Mouse (Mus musculus) midbrain, embryonic 16.5 days (tissue): Measurements from ENCODE around the gene Gm20458. TPM values are rescaled to one million over a fixed set of nuclear protein-coding genes. Genes with fewer than 3 reads are reported as not detected.

Experiments used
- ATAC-seq: fragments of 200-750 bp; cut with Nextera tagmentation; 2 replicates; pipeline ENCODE4 v1.8.0; 2017; ENCODE audit warnings: moderate TSS enrichment
- H3K27ac ChIP-seq: fragments of 300-500 bp; sonication (generic); 2 replicates; pipeline ENCODE4 v1.5.1; 2014; ENCODE audit warnings: mild to moderate bottlenecking, low read length, mixed read lengths
- H3K27me3 ChIP-seq: fragments of 300-500 bp; sonication (generic); 2 replicates; pipeline ENCODE4 v1.6.1; 2014; ENCODE audit warnings: low read depth, low read length, mixed read lengths; ENCODE audit not compliant: control insufficient read depth, insufficient read depth
- H3K36me3 ChIP-seq: fragments of 300-500 bp; sonication (generic); 2 replicates; pipeline ENCODE4 v1.6.1; 2014; ENCODE audit warnings: mild to moderate bottlenecking, low read length, moderate library complexity, mixed read lengths; ENCODE audit not compliant: control insufficient read depth, insufficient read depth
- H3K4me1 ChIP-seq: fragments of 300-500 bp; sonication (generic); 2 replicates; pipeline ENCODE4 v1.6.1; 2014; ENCODE audit warnings: mild to moderate bottlenecking, low read length, mixed read lengths; ENCODE audit not compliant: control insufficient read depth, insufficient read depth
- H3K4me2 ChIP-seq: fragments of 300-500 bp; sonication (generic); 2 replicates; pipeline ENCODE4 v1.6.1; 2014; ENCODE audit warnings: mild to moderate bottlenecking, low read length, mixed read lengths
- H3K4me3 ChIP-seq: fragments of 300-500 bp; sonication (generic); 2 replicates; pipeline ENCODE4 v1.5.1; 2014; ENCODE audit warnings: low read depth, mild to moderate bottlenecking, low read length, moderate library complexity, mixed read lengths
- H3K9ac ChIP-seq: fragments of 300-500 bp; sonication (generic); 2 replicates; pipeline ENCODE4 v1.6.1; 2014; ENCODE audit warnings: low read depth, low read length, mixed read lengths
- H3K9me3 ChIP-seq: fragments of 300-500 bp; sonication (generic); replicated peaks from 2 replicates; pipeline ENCODE4 v1.6.1; 2014; ENCODE audit warnings: mild to moderate bottlenecking, low read length, mixed read lengths; ENCODE audit not compliant: control insufficient read depth, poor library complexity, severe bottlenecking
- WGBS: fragments of 180-500 bp; shearing (Covaris S2); extraction: QIAGEN DNeasy Blood & Tissue Kit; methylation state at CpG from one replicate; pipeline ENCODE4 v1.1.7; 2014; 5-methylcytosine and 5-hydroxymethylcytosine counted together
- polyA plus RNA-seq: library from polyadenylated mRNA; unstranded; fragments of >200 nt; fragmentation: Nextera tagmentation; extraction: Ambion mirVana; gene quantifications from 2 replicates; pipeline ENCODE4 v1.2.1, GENCODE M21; 2015

Gm20458 gene
- polyA plus RNA-seq, 1 experiment from 2014 or later = 7.5 TPM

GRCm38 (mm10) chr2:164423464-164423863, 37.3 kb upstream of the Gm20458 start:
- Histone ChIP-seq H3K27me3 (no peaks in the 10 kb centered on the region), H3K9ac (no peak overlapping the region), H3K4me2 (no peak overlapping the region), H3K4me1 (no peaks in the 10 kb centered on the region), H3K27ac (no peak overlapping the region), H3K36me3 (no peaks in the 10 kb centered on the region), H3K4me3 (no peak overlapping the region), H3K9me3 (no peaks in the 10 kb centered on the region)
- WGBS = 89% methylated on average over 11 of the region's 11 CpGs
- ATAC-seq = no peak

DNA sequence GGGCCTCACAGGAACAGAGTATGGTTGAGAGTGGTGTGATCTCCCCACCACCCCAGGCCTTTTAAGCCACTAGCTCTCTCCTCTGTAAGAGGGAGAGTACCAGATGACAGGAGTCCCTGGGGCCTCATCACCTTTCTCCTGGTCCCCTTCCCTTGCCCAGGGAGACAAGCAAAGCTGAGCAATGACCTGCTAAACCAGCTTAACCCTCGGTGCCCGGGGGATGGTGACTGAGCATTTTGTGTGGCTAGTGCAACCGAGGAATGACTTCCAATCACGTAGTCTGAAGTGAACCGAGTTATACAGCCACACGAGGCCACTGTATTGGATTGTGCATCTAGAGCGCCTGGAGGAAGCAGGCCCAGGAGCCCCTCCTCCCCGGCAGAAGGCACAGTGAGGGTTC, 36.4 kb upstream of the Gm20458 start:
- Histone ChIP-seq H3K36me3 (no peaks in the 10 kb centered on the region), H3K27me3 (no peaks in the 10 kb centered on the region), H3K4me1 (no peaks in the 10 kb centered on the region), H3K9me3 (no peaks in the 10 kb centered on the region), H3K4me2 (no peak overlapping the region), H3K27ac (no peak overlapping the region), H3K4me3 (no peak overlapping the region), H3K9ac (no peak overlapping the region)
- 89% methylated on average over 8 of the region's 8 CpGs for WGBS
- ATAC-seq = no peak

DNA sequence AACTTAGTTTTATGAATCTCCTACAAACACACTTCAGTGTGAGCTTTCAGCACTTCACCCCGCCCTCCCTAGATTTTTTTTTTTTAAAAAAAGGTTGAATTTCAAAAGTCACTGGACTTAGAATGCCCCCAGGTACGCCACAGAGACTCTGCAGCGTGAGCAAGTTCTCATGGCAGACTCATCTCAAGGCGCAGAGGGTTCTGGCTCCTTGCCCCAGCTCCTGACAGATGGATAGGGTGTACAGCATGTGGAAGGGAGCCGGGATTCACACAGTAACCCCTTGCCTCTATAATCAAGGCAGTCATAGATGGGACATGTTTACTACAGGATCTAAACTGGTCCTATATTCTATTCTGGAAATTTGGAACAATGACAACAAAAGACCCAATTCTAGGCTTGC, 35.4 kb upstream of the Gm20458 start:
- H3K4me3 ChIP-seq = no peak overlapping the region
- no peak overlapping the region for H3K27ac ChIP-seq
- no peaks in the 10 kb centered on the region for H3K27me3 ChIP-seq
- H3K9ac ChIP-seq = no peak overlapping the region
- WGBS = 88% methylated on average over 5 of the region's 5 CpGs
- ATAC-seq = no peak
- no peaks in the 10 kb centered on the region for H3K9me3 ChIP-seq
- H3K4me1 ChIP-seq = no peaks in the 10 kb centered on the region
- H3K4me2 ChIP-seq = no peak overlapping the region
- H3K36me3 ChIP-seq = no peaks in the 10 kb centered on the region

DNA sequence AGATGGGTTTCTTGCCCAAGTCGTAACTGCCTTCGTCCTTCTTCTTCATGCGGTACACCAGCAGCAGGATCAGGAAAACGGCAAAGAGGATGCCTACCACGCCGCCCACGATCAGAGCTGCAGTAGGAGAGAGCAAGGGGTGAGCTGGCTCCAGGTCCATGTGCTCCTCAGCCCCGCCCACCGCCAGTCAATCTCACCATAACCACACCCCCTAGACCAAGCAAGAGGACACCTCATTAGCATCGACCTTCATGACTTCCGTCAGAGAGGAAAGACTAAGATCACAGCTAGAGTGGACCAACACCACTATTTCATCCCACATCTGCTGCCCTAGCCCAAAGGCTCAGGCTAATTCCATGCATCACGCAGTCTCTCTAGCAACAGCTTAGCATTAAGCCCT, 34.6 kb upstream of the Gm20458 start:
- 29% methylated on average over 11 of the region's 12 CpGs for WGBS
- Histone ChIP-seq H3K27ac (no peak overlapping the region), H3K4me3 (no peak overlapping the region), H3K4me2 (no peak overlapping the region; the same call in 1 of the 2 replicates), H3K36me3 (no peaks in the 10 kb centered on the region), H3K27me3 (no peaks in the 10 kb centered on the region), H3K9ac (no peak overlapping the region; the same call in 1 of the 2 replicates), H3K9me3 (no peaks in the 10 kb centered on the region), H3K4me1 (no peaks in the 10 kb centered on the region)
- no peak for ATAC-seq

DNA sequence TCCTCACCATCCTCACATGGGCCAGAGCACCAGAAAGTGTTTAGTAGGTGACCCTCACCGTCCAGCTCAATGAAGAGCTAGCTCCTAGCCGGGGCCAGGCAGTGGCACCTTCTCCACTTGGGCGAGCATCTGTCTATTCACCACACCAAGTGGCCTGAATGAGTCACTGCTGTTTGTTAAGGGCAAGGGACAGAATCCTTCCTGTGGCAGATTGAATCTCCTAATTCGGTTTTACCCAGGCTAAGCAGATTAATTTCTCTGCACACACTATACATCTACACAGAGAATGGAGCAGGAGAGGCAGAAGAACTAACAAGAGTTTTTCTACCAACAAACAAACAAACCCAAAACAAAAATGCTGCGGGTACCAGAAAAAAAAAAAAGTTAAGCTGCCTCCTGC, 33.8 kb upstream of the Gm20458 start:
- no peak for ATAC-seq

GRCm38 (mm10) chr2:164428451-164428850, 32.3 kb upstream of the Gm20458 start:
- Histone ChIP-seq H3K9ac (no peak overlapping the region), H3K4me1 (no peaks in the 10 kb centered on the region), H3K27ac (no peak overlapping the region), H3K36me3 (no peaks in the 10 kb centered on the region), H3K9me3 (no peaks in the 10 kb centered on the region), H3K4me2 (no peak overlapping the region), H3K4me3 (no peak overlapping the region), H3K27me3 (no peaks in the 10 kb centered on the region)
- 42% methylated on average over 5 of the region's 5 CpGs for WGBS
- ATAC-seq = no peak

More for the DNA sequence above, 33.8 kb upstream of the Gm20458 start:
- Histone ChIP-seq H3K36me3 (no peaks in the 10 kb centered on the region), H3K4me2 (no peak overlapping the region), H3K27me3 (no peaks in the 10 kb centered on the region), H3K4me3 (no peak overlapping the region), H3K27ac (no peak overlapping the region), H3K9me3 (no peaks in the 10 kb centered on the region), H3K9ac (no peak overlapping the region), H3K4me1 (no peaks in the 10 kb centered on the region)
- WGBS = 79% methylated on average over 5 of the region's 5 CpGs

DNA sequence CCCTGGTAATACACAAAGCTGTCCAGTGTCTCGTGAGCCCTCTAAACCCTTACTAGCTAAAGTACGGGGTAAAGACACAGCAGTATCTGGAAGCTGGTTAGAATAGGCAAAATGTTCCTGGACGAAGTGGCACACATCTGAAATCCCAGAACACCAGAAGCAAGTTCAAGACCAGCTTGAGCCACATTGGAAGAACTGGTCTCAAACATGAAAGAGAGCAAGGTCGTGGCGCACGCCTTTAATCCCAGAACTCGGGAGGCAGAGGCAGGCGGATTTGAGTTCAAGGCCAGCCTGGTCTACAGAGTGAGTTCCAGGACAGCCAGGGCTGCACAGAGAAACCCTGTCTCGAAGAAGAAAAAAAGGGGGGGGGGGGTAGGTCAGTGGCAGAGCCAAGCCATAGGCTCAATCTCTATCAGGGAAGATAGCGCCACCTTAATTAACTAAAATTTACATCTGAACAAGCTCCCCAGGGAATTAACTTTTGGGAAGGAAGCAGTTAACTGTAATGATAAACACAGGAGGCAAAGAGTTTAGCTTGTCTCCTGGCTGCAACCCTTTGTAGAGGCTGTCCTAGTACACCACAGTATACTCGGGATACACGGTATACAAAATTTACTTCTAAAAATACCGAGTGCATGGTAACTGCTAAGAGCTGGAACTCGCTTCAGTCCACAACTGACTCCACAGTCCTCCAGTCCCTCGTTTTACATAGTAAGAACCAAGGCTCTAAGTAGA, 30.7 kb upstream of the Gm20458 start:
- H3K4me3 ChIP-seq = no peak overlapping the region
- no peaks in the 10 kb centered on the region for H3K36me3 ChIP-seq
- no peak overlapping the region for H3K9ac ChIP-seq
- H3K27ac ChIP-seq = no peak overlapping the region
- WGBS = 52% methylated on average over 15 of the region's 15 CpGs
- H3K27me3 ChIP-seq = no peaks in the 10 kb centered on the region
- no peak overlapping the region for H3K4me2 ChIP-seq
- no peak for ATAC-seq
- H3K4me1 ChIP-seq = no peaks in the 10 kb centered on the region
- no peaks in the 10 kb centered on the region for H3K9me3 ChIP-seq

- Histone ChIP-seq H3K27me3 (no peaks in the 10 kb centered on the region), H3K9ac (no peak overlapping the region), H3K36me3 (no peaks in the 10 kb centered on the region), H3K9me3 (no peaks in the 10 kb centered on the region), H3K4me2 (no peak overlapping the region), H3K4me1 (no peaks in the 10 kb centered on the region), H3K27ac (no peak overlapping the region), H3K4me3 (no peak overlapping the region)
- WGBS = 14% methylated on average over 7 of the region's 7 CpGs
- no peak for ATAC-seq
These were observed 30.1 kb upstream of the Gm20458 start for GRCm38 (mm10) chr2:164430697-164431096.

DNA sequence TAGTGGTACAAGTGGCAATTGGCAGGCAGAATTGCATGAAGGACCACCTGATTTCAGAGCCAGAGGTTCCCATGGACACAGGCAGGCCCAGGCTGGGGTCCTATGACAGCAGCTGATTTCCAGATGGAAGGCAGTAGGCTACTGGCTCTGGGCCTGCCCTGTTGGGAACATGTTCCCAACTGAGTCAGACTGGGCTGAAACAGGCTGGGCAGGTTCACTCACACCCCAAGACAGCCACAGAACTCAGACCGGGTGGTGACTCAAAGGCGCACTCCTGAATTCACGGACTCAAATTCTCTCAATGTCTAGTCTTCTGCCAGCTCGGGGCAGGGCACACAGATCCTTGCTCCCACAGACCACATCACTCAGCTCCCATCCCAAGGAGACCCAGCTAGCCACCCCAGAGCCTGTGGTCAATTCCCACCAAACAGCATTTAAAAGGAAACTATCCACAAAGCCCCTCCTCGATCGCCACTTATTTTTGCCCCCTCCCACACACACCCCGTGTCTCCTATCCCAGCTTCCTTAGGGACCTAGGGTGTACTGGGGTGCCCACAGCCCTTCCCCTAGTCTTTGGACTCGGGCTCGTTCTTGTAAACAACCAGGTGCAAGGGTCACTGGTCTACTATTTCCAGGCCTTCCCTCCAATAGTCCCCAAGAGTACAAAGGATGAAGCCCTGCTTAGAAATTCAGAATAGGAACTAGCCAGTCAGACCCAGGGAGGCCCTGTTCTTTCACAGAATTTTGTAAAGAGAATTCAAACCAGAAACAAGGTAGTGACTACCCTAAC, 28.9 kb upstream of the Gm20458 start:
- Histone ChIP-seq H3K36me3 (no peaks in the 10 kb centered on the region), H3K9ac (no peak overlapping the region), H3K4me2 (no peak overlapping the region), H3K9me3 (no peaks in the 10 kb centered on the region), H3K27me3 (no peaks in the 10 kb centered on the region), H3K27ac (no peak overlapping the region), H3K4me3 (no peak overlapping the region), H3K4me1 (no peaks in the 10 kb centered on the region)
- ATAC-seq = no peak
- 64% methylated on average over 9 of the region's 9 CpGs for WGBS
